Mouse (Mus musculus) midbrain, embryonic 14.5 days (tissue): Measurements from ENCODE around the gene Mfsd6. TPM values are rescaled to one million over a fixed set of nuclear protein-coding genes. Genes with fewer than 3 reads are reported as not detected.

Source experiments
- ATAC-seq: fragments of 200-750 bp; cut with Nextera tagmentation; 2 replicates; pipeline ENCODE4 v1.8.0; 2017; ENCODE audit warnings: moderate number of reproducible peaks, moderate library complexity; ENCODE audit not compliant: low FRiP score, low TSS enrichment
- DNase-seq: peaks from one replicate; pipeline ENCODE4 v3.0.0-alpha.2; 2015
- H3K27ac ChIP-seq: fragments of 300-500 bp; sonication (generic); replicated peaks from 2 replicates; pipeline ENCODE4 v1.5.1; 2014; ENCODE audit warnings: mild to moderate bottlenecking, low read depth, low read length, moderate library complexity
- H3K27me3 ChIP-seq: fragments of 300-500 bp; sonication (generic); 2 replicates; pipeline ENCODE4 v1.6.1; 2014; ENCODE audit warnings: low read length, control low read depth, mixed read lengths; ENCODE audit not compliant: control insufficient read depth, insufficient read depth
- H3K36me3 ChIP-seq: fragments of 300-500 bp; sonication (generic); 2 replicates; pipeline ENCODE4 v1.6.1; 2014; ENCODE audit warnings: low read length, control low read depth; ENCODE audit not compliant: control insufficient read depth, insufficient read depth
- H3K4me1 ChIP-seq: fragments of 300-500 bp; sonication (generic); 2 replicates; pipeline ENCODE4 v1.6.1; 2014; ENCODE audit warnings: mild to moderate bottlenecking, antibody characterized with exemption, low read length, control low read depth; ENCODE audit not compliant: control insufficient read depth, insufficient read depth
- H3K4me2 ChIP-seq: fragments of 300-500 bp; sonication (generic); 2 replicates; pipeline ENCODE4 v1.6.1; 2014; ENCODE audit warnings: mild to moderate bottlenecking, low read length, moderate library complexity
- H3K4me3 ChIP-seq: fragments of 300-500 bp; sonication (generic); replicated peaks from 2 replicates; pipeline ENCODE4 v1.5.1; 2014; ENCODE audit warnings: low read depth, low read length
- H3K9ac ChIP-seq: fragments of 300-500 bp; sonication (generic); replicated peaks from 2 replicates; pipeline ENCODE4 v1.6.1; 2014; ENCODE audit warnings: mild to moderate bottlenecking, low read length, moderate library complexity
- H3K9me3 ChIP-seq: fragments of 300-500 bp; sonication (generic); 2 replicates; pipeline ENCODE4 v1.6.1; 2016; ENCODE audit warnings: low read length, control low read depth, mixed read lengths; ENCODE audit not compliant: control insufficient read depth
- WGBS: fragments of 180-500 bp; shearing (Covaris S2); extraction: QIAGEN DNeasy Blood & Tissue Kit; methylation state at CpG from one replicate; pipeline ENCODE4 v1.1.7; 2014; 5-methylcytosine and 5-hydroxymethylcytosine counted together
- polyA plus RNA-seq: library from polyadenylated mRNA; unstranded; fragments of >200 nt; fragmentation: Nextera tagmentation; extraction: Ambion mirVana; gene quantifications from 2 replicates; pipeline ENCODE4 v1.2.1, GENCODE M21; 2014

Mfsd6 gene
- polyA plus RNA-seq, 1 experiment from 2014 or later = 12.0 TPM

DNA sequence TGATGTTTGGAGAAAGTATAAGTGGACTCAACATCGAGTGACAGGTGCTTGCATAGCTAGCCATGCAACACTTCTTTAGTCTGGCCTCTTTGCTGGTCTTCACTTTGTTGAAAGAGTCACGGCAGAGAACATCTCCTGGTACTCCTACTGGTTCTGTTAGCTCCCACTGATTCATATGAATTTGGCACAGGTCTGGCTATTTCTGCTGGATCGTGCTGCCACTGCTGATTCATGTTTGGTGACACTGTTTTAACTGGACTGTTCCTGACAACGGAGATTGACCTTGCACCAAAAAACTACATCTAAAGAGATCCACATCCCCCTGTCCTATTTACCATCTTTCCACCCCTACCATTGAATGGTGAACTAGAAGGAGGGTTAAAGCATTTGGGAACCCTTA lies 118.8 kb downstream of the Mfsd6 start:
- WGBS = 93% methylated on average over 4 of the region's 4 CpGs

DNA sequence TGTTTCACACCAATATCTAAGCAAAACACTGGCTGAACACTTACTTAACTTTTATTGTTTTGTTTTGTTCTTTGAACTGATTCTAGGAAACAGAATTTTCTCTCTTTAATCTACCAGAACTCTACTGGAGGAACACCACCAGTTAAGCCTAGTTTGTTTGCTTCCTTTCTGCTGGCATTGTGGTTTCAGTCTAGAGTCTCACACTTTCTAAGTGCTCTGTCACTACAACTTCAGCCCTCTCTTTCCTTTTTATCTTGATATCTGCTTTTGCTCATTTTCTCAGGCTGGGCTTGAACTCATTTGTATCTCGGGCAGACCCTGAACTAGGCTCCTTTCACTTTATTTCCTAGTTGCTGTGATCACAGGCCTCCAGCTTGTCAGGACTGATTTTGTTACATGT lies 119.6 kb downstream of the Mfsd6 start:
- ATAC-seq = no peak
- Histone ChIP-seq H3K27me3 (no peaks in the 10 kb centered on the region), H3K9me3 (no peaks in the 10 kb centered on the region), H3K4me2 (no peak overlapping the region), H3K36me3 (no peaks in the 10 kb centered on the region), H3K27ac (no peak overlapping the region), H3K4me1 (no peaks in the 10 kb centered on the region), H3K9ac (no peak overlapping the region), H3K4me3 (no peak overlapping the region)
- 96% methylated on average over 1 of the region's 1 CpGs for WGBS
- no peak for DNase-seq

More for the DNA sequence above, 118.8 kb downstream of the Mfsd6 start:
- Histone ChIP-seq H3K4me2 (no peak overlapping the region), H3K4me3 (no peak overlapping the region), H3K4me1 (no peaks in the 10 kb centered on the region), H3K36me3 (no peaks in the 10 kb centered on the region), H3K9ac (no peak overlapping the region), H3K27ac (no peak overlapping the region), H3K27me3 (no peaks in the 10 kb centered on the region), H3K9me3 (no peaks in the 10 kb centered on the region)
- no peak for DNase-seq
- no peak for ATAC-seq

Other genes with a start within 250 kb of the Mfsd6 start
- gene Nab1, start 226.8 kb downstream of the Mfsd6 start, polyA plus RNA-seq = 5.3 and 6.0 TPM in 2 replicates
- gene Nemp2, start 96.8 kb downstream of the Mfsd6 start, polyA plus RNA-seq = 5.5 and 7.6 TPM in 2 replicates
- 22.6 and 28.2 TPM in 2 replicates for gene Inpp1, start 90.2 kb upstream of the Mfsd6 start, polyA plus RNA-seq
- 30.5 and 31.9 TPM in 2 replicates for gene Hibch, start 117.5 kb upstream of the Mfsd6 start, polyA plus RNA-seq